Mouse (Mus musculus) neural tube, embryonic 12.5 days (tissue): Measurements from ENCODE around the gene Pou6f2. TPM values are rescaled to one million over a fixed set of nuclear protein-coding genes. Genes with fewer than 3 reads are reported as not detected.

ENCODE experiments used
- ATAC-seq: fragments of 200-750 bp; cut with Nextera tagmentation; 2 replicates; pipeline ENCODE4 v1.8.0; 2017; ENCODE audit warnings: low read depth, mild to moderate bottlenecking, moderate TSS enrichment, moderate library complexity; ENCODE audit not compliant: low FRiP score
- H3K27ac ChIP-seq: fragments of 300-500 bp; sonication (generic); 2 replicates; pipeline ENCODE4 v1.5.1; 2016
- H3K27me3 ChIP-seq: fragments of 300-500 bp; sonication (generic); replicated peaks from 2 replicates; pipeline ENCODE4 v1.6.1; 2016; ENCODE audit warnings: mild to moderate bottlenecking
- H3K36me3 ChIP-seq: fragments of 300-500 bp; sonication (generic); 2 replicates; pipeline ENCODE4 v1.6.1; 2016; ENCODE audit warnings: mild to moderate bottlenecking
- H3K4me1 ChIP-seq: fragments of 300-500 bp; sonication (generic); 2 replicates; pipeline ENCODE4 v1.6.1; 2016
- H3K4me2 ChIP-seq: fragments of 300-500 bp; sonication (generic); replicated peaks from 2 replicates; pipeline ENCODE4 v1.6.1; 2016; ENCODE audit warnings: mild to moderate bottlenecking
- H3K4me3 ChIP-seq: fragments of 300-500 bp; sonication (generic); 2 replicates; pipeline ENCODE4 v1.5.1; 2016
- H3K9ac ChIP-seq: fragments of 300-500 bp; sonication (generic); 2 replicates; pipeline ENCODE4 v1.6.1; 2016; ENCODE audit warnings: mild to moderate bottlenecking
- H3K9me3 ChIP-seq: fragments of 300-500 bp; sonication (generic); 2 replicates; pipeline ENCODE4 v1.6.1; 2016; ENCODE audit warnings: mild to moderate bottlenecking
- WGBS: fragments of 180-500 bp; shearing (Covaris S2); methylation state at CpG from one replicate; pipeline ENCODE4 v1.1.7; 2016; 5-methylcytosine and 5-hydroxymethylcytosine counted together
- polyA plus RNA-seq: library from polyadenylated mRNA; unstranded; fragments of >200 nt; fragmentation: Nextera tagmentation; extraction: Ambion mirVana; gene quantifications from 2 replicates; pipeline ENCODE4 v1.2.1, GENCODE M21; 2016

Gene Pou6f2
- polyA plus RNA-seq: 4.6 and 7.3 TPM in 2 replicates

DNA sequence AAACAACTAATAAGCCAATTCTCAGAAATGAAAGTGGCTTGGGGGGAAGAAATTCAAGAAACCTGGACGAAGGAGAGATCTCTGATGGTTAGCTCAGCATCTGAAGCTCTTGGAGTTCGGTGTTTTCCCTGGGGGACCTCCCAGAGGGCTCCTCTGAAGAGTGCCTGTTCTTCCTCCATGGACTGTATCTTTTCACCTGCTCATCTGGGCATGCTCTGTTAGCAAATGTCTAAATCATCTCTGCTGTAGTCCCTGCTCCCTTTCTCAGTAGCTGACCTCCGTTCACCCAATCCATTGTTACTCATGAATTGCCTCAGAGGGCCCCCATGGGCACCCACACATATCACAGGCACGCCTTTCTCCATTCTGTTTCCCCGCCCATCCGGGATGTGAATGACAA, at the start of gene Pou6f2:
Gene Pou6f2 (minus strand): TSS at position 101 of the 400 bp plus-strand sequence.
- Histone ChIP-seq H3K27ac (no peak within 1 kb of the TSS), H3K27me3 (no peaks in the 10 kb centered on the region), H3K36me3 (no peaks in the 10 kb centered on the region), H3K9me3 (no peaks in the 10 kb centered on the region), H3K9ac (no peak within 1 kb of the TSS), H3K4me2 (no peak within 1 kb of the TSS), H3K4me1 (no peaks in the 10 kb centered on the region), H3K4me3 (no peak within 1 kb of the TSS)
- ATAC-seq: no peak
- 84% methylated on average over 6 of the region's 6 CpGs for WGBS

DNA sequence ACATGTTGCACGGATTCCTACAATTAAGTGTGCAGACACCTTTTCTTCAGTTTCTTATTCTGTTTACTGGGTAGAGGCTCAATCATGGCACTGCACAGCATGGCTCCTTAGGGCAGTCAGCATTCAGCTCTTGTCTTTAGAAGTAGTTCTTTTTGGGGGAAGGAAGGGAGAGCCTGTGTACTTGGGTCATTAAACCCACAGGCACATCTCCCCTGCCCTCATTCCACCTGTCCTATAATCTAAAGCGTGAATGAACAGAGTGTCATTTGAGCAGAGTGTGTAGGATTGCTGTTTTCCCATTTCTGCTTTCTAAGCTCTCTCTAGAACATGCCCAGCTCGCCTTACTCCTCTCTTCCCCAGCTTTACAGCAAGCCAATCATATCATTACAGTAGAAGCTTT, 42.4 kb upstream of the Pou6f2 start:
- H3K36me3 ChIP-seq: no peaks in the 10 kb centered on the region
- no peak for ATAC-seq
- H3K4me2 ChIP-seq: no peak overlapping the region
- H3K9ac ChIP-seq: no peak overlapping the region
- no peak overlapping the region for H3K27ac ChIP-seq
- no peaks in the 10 kb centered on the region for H3K27me3 ChIP-seq
- 68% methylated on average over 3 of the region's 3 CpGs for WGBS
- H3K4me3 ChIP-seq: no peak overlapping the region
- no peaks in the 10 kb centered on the region for H3K9me3 ChIP-seq
- no peaks in the 10 kb centered on the region for H3K4me1 ChIP-seq

DNA sequence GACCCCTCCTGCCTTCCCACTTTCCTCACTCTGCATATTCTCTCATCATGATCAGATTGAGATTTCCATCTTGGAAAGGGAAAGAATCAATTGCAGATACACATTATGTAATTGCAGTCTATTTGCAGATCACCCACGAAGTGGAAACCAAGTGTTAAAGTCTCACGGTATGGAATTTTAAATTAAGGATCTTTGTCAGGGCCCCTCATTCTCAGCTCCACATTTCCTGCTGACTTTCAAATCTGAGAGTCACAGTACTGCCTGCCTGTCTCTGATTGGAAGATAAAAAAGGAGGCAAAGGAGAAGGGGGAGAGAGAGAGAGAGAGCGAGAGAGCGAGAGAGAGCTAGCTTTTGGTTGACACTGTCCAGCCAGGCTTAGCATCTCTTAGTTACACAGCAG, 9.8 kb downstream of the Pou6f2 start:
- Histone ChIP-seq H3K27ac (no peak overlapping the region), H3K4me2 (no peak overlapping the region), H3K9ac (no peak overlapping the region), H3K4me1 (no peaks in the 10 kb centered on the region), H3K36me3 (no peaks in the 10 kb centered on the region), H3K4me3 (no peak overlapping the region), H3K9me3 (no peaks in the 10 kb centered on the region), H3K27me3 (no peaks in the 10 kb centered on the region)
- WGBS: 94% methylated on average over 4 of the region's 4 CpGs
- ATAC-seq: no peak

DNA sequence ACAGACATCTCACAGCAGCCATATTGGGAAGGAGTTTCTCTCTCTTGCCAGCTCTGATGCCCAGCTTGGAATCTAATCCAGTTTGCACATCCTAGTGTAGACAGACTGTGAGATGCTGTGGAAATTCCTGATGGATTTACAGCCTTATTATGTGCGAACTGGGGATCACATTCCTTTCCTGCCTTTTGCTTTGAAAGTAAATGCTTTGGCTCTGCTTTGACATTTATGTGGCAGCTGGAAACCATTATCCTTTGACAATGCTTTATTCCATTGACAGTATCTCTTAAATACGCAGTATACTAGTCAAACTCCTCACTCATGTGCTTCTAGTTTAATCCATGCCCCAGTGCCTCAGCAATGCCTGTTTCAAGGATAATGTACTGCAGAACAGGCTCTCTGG, 34.1 kb downstream of the Pou6f2 start:
- Histone ChIP-seq H3K4me3 (no peak overlapping the region), H3K36me3 (no peaks in the 10 kb centered on the region), H3K4me1 (no peaks in the 10 kb centered on the region), H3K4me2 (no peak overlapping the region), H3K27ac (no peak overlapping the region), H3K9ac (no peak overlapping the region), H3K9me3 (no peaks in the 10 kb centered on the region), H3K27me3 (no peaks in the 10 kb centered on the region)
- 32% methylated on average over 2 of the region's 2 CpGs for WGBS
- no peak for ATAC-seq

DNA sequence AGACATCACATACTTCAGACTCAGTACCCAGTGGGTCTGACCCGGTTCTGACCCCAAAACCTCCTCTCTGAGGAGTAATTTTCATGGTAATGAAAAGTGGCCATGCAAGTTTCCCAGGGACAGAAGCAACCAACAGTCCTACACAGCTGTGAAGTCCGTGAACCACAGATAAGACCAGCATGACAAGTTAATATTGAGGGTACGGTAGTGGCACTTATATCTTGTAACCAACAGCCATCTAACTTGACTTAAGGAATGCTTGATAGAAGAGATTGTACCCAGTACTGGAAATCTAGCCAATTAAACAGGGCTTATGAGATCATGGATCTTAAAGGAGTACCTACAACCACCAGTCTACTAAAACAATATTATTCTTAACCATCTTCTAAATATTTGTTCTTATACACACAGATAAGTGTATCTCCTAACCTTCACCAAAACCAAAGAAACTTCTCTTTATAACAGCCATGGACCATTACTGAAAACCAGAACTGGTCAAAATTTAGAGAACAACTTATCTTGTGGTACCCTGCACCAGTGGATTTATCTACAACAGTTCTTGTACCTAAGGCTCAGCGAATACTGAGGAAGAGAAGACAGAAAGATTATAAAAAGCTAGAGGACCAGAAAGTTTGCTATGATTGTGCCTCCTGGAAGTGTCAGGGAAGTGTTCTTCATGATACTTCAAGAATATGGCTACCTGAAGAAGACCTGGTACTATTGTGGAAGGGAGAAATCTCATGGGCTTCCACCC, 52.7 kb downstream of the Pou6f2 start:
- Histone ChIP-seq H3K36me3 (no peaks in the 10 kb centered on the region), H3K4me2 (no peak overlapping the region), H3K4me3 (no peak overlapping the region), H3K9me3 (no peaks in the 10 kb centered on the region), H3K9ac (no peak overlapping the region), H3K27me3 (no peaks in the 10 kb centered on the region), H3K27ac (no peak overlapping the region), H3K4me1 (no peaks in the 10 kb centered on the region)
- 77% methylated on average over 4 of the region's 4 CpGs for WGBS
- ATAC-seq: no peak

DNA sequence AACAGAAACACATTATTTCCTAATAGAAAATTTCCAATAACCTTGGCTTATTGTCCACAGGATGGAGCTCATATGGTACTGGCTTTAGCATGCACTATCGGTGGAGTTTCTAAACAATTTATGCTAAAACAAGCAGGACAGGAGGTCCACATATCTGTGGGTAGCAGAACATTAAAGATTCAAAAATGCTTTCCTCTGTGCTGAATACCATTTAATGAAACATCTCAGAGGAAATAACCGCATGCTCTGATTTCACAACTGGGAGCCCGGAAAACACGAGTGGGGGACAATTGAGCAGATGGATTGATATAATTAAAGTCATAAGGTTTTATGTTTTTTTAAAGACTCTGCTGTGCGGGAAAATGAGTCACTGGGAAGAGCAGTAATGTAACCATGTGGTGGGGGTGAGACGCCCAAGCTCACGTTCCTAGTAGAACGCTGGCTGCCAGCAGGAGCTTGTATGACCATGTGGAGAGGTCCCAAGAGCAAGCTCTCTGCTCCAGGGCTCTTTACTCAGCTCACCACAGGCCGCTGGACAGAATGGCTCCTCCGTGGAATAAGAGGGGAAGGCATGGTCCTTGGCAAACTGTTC, 58.5 kb downstream of the Pou6f2 start:
- Histone ChIP-seq H3K36me3 (no peaks in the 10 kb centered on the region), H3K27ac (no peak overlapping the region), H3K4me2 (no peak overlapping the region), H3K9me3 (no peaks in the 10 kb centered on the region), H3K4me3 (no peak overlapping the region), H3K9ac (no peak overlapping the region), H3K27me3 (no peaks in the 10 kb centered on the region), H3K4me1 (no peaks in the 10 kb centered on the region)
- ATAC-seq: no peak
- 68% methylated on average over 10 of the region's 10 CpGs for WGBS

DNA sequence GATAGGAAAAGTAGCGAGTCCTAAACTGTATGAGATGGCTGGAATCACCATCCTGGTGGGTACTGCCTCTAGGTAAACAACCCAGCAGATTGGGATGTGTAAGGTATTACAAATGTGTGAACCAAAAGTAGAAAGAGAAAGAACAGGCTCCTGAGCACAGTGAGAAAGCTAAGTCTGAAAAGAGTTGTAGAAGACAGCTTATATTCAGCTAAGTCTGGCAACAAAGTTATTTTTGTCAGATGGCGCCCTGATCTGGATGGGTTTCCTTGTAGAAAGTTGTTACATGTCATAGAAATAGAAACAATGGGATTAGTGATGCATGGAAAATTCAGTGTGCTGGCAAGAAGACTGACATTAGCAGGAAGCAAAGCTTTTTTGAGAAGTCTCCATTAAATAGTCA, 59.5 kb downstream of the Pou6f2 start:
- WGBS: 80% methylated on average over 2 of the region's 2 CpGs
- Histone ChIP-seq H3K9me3 (no peaks in the 10 kb centered on the region), H3K27ac (no peak overlapping the region), H3K9ac (no peak overlapping the region), H3K4me3 (no peak overlapping the region), H3K27me3 (no peaks in the 10 kb centered on the region), H3K36me3 (no peaks in the 10 kb centered on the region), H3K4me2 (no peak overlapping the region), H3K4me1 (no peaks in the 10 kb centered on the region)
- no peak for ATAC-seq

DNA sequence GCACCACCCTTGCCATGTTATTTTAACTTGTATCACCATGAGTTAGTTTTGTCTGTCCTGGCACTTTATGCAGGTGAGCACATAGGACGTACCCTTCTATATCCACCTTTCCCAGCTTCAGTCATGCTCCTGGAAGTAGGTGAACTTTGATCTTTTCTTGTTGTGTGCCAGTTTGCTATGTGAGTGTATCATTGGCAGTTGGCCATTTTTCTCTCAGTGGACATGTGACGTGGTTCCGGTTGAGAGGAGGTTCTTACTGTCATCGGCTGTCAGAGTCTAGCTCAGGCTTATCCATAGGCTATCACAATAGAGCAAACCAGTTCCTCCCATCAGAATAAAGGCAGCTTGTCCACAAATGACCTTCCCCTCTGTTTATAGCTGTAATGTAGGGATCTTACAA, 63.5 kb downstream of the Pou6f2 start:
- Histone ChIP-seq H3K9me3 (no peaks in the 10 kb centered on the region), H3K9ac (no peak overlapping the region), H3K4me1 (no peaks in the 10 kb centered on the region), H3K27ac (no peak overlapping the region), H3K4me2 (no peak overlapping the region), H3K4me3 (no peak overlapping the region), H3K36me3 (no peaks in the 10 kb centered on the region), H3K27me3 (no peaks in the 10 kb centered on the region)
- WGBS: 89% methylated on average over 4 of the region's 4 CpGs
- no peak for ATAC-seq

DNA sequence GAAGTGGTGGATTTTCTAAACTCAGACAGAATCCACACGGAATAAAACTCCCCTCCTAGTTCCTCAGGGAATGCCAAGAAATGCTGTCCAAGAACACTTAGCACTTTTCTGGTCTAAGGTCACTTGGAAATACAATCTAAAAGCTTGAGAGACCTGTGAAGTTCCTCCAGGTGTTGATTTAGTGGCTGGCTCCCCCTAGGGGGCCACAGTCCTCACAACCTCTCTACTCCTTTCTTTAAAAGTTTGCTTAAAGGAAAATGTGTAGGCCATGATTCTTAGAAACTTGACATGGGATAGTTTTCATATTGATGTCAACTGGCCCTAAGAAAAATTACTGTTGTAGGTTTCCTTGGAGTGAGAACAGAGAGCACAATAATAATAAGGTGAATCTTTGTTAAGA, 64.9 kb downstream of the Pou6f2 start:
- Histone ChIP-seq H3K9me3 (no peaks in the 10 kb centered on the region), H3K9ac (no peak overlapping the region), H3K4me2 (no peak overlapping the region), H3K4me3 (no peak overlapping the region), H3K36me3 (no peaks in the 10 kb centered on the region), H3K27ac (no peak overlapping the region), H3K27me3 (no peaks in the 10 kb centered on the region), H3K4me1 (no peaks in the 10 kb centered on the region)
- no peak for ATAC-seq
- WGBS: 45% methylated on average over 1 of the region's 1 CpGs

DNA sequence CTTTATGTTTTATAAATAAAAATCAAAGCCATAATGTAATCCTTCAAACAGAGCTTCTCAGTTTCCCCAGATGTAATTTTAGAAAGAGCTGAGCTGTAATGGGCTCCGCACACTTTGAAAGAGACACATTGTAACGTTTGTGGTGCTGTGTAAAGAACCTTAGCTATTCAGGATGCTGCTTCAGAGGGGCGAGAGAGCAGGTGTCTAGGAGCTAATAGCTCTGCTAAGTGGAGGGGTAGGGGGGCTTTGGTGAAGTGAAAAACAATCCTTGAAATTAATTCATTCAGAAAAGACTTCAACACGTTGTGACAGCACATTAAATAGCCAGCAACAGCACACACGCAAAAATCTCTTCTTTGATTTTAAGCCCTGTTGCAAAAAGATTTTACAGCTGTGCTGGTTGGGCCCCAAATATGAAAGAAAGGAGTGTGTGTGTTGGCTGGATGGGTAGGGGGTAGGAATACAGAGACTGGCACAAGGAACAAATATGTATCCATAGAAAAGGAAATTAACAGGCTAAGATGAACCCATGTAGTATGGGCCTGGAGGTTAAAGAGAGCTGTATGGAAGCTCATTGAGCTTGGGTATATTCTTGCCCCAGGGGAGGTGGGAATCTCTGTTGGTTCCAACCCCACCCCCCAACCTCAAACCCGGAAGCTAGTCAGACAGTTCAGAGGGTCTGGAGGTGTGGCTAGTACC, 73.4 kb downstream of the Pou6f2 start:
- H3K9ac ChIP-seq: no peak overlapping the region
- H3K36me3 ChIP-seq: no peaks in the 10 kb centered on the region
- H3K4me3 ChIP-seq: no peak overlapping the region
- no peaks in the 10 kb centered on the region for H3K4me1 ChIP-seq
- ATAC-seq: peak; percentile 52; the same call in 1 of the 2 replicates
- H3K4me2 ChIP-seq: no peak overlapping the region
- H3K27me3 ChIP-seq: no peaks in the 10 kb centered on the region
- H3K27ac ChIP-seq: 0 out of 2 replicates have a peak overlapping the region, but pooled peaks have one; percentile 23
- 48% methylated on average over 6 of the region's 6 CpGs for WGBS
- no peaks in the 10 kb centered on the region for H3K9me3 ChIP-seq

DNA sequence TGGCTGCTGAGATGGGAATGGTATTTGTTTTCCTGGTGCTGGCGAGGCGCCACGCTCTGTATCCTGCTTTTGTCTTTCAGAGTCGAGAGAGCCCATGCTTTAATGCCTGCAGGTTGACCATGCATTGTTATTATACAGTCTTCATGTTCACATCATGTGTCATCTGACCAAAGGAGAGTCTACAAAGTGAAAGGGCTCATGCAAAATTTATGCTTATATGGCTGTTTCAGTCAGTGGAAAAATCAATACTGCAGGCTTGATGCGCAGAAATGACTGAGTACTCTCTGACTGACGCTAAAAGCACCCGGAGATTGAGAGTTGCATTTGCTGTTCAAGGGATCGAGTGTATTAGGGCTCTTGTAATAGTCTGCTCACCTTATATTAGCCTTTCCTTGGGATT, 74.1 kb downstream of the Pou6f2 start:
- Histone ChIP-seq H3K4me3 (no peak overlapping the region), H3K27ac (no peak overlapping the region), H3K9me3 (no peaks in the 10 kb centered on the region), H3K4me2 (no peak overlapping the region), H3K4me1 (no peaks in the 10 kb centered on the region), H3K9ac (no peak overlapping the region), H3K27me3 (no peaks in the 10 kb centered on the region), H3K36me3 (no peaks in the 10 kb centered on the region)
- peak; percentile 61 for ATAC-seq
- WGBS: 69% methylated on average over 8 of the region's 8 CpGs

DNA sequence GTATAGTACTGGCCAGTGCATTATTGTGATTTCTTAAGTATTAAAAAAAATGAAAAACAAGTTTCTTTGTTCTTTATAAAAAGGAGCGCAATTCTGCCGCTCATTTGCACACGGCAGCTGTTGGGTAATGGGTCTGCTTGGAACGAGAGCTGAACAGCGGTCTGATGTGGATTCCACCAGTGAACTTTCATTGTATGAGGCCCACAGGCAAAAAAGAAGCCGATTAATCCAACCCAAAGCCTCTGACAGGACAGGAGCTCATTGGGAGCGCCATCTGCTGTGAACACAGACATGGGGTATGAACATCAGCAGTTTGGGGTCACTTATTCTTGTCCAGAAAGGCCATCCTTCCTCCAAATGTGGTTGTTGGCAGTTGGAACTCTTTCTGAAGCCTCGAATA, 84.9 kb downstream of the Pou6f2 start:
- H3K27me3 ChIP-seq: no peaks in the 10 kb centered on the region
- H3K36me3 ChIP-seq: no peaks in the 10 kb centered on the region
- H3K4me1 ChIP-seq: peaks cover 3% of the 10 kb centered on the region; the same call in 1 of the 2 replicates
- no peak overlapping the region for H3K4me2 ChIP-seq
- H3K9ac ChIP-seq: no peak overlapping the region
- H3K4me3 ChIP-seq: no peak overlapping the region
- no peaks in the 10 kb centered on the region for H3K9me3 ChIP-seq
- 54% methylated on average over 8 of the region's 8 CpGs for WGBS
- no peak for ATAC-seq
- no peak overlapping the region for H3K27ac ChIP-seq
